ENCODE assay signal across 20 mouse cellular contexts in genomic region chr8:6340158-6340855, GRCm38 (mm10).
A peak's percentile ranks its signal among the peaks of the same experiment; 100 is the strongest.
DNase-seq lines count a peak whose midpoint lies in the region; ATAC-seq and TF ChIP-seq lines count a peak whose summit lies in the region.
"Had no signal": no experiment of that assay in that cellular context is flagged by ENCODE, and none has a peak within 500 bp of the region (broad histone marks: within the 10 kb centered on the region; RNA-seq: fewer than 3 reads in every experiment).

No protein-coding gene starts in this region.

- TF ChIP-seq CTCF in brain, embryonic 14.5 days (IDR thresholded peaks at IDR 0.05; ENCODE audit: borderline replicate concordance, extremely low read depth, insufficient read depth, insufficient read length), result no peak

- ATAC-seq in hindbrain, embryonic 13.5 days (ENCODE audit: low FRiP score), result peak; percentile 39; the same call in 1 of the 2 replicates
- no peak for ATAC-seq in hindbrain, embryonic 12.5 days (ENCODE audit: low FRiP score)
- ATAC-seq in midbrain, embryonic 14.5 days (ENCODE audit: low FRiP score, low TSS enrichment), result no peak
- ATAC-seq in midbrain, embryonic 13.5 days, result no peak
- ATAC-seq in erythroblast, adult 5-6 weeks (replicated peaks; ENCODE audit: low FRiP score, poor library complexity, severe bottlenecking), result no peak
- ATAC-seq: CD4-positive, CD25-positive, alpha-beta regulatory T cell, adult 4 months; intestine, embryonic 16.5 days; midbrain, embryonic 15.5 days had no signal

- H3K4me3 ChIP-seq in hindbrain, embryonic 13.5 days, result no peak overlapping the region
- no peak overlapping the region for H3K4me3 ChIP-seq in hindbrain, embryonic 12.5 days
- no peak overlapping the region for H3K4me3 ChIP-seq in midbrain, embryonic 14.5 days (replicated peaks; ENCODE audit: low read depth, low read length)
- no peak overlapping the region for H3K4me3 ChIP-seq in midbrain, embryonic 13.5 days (replicated peaks)
- H3K4me3 ChIP-seq: embryonic facial prominence, embryonic 13.5 days; heart, embryonic 10.5 days; midbrain, embryonic 15.5 days; neural tube, embryonic 12.5 days had no signal

- no peaks in the 10 kb centered on the region for H3K4me1 ChIP-seq in hindbrain, embryonic 13.5 days (replicated peaks)
- no peaks in the 10 kb centered on the region for H3K4me1 ChIP-seq in hindbrain, embryonic 12.5 days
- no peaks in the 10 kb centered on the region for H3K4me1 ChIP-seq in midbrain, embryonic 14.5 days (ENCODE audit: control insufficient read depth, insufficient read depth, low read length)
- H3K4me1 ChIP-seq in midbrain, embryonic 13.5 days (replicated peaks), result peaks cover 5% of the 10 kb centered on the region; the same call in 1 of the 2 replicates
- H3K4me1 ChIP-seq: embryonic facial prominence, embryonic 13.5 days; heart, embryonic 10.5 days; midbrain, embryonic 15.5 days; neural tube, embryonic 12.5 days had no signal

- peak; percentile 37 for DNase-seq in midbrain, embryonic 14.5 days
- DNase-seq in brain, embryonic 14.5 days (ENCODE audit: low read depth), result peak; percentile 75
- DNase-seq in retina, embryonic 14.5 days (ENCODE audit: low spot score), result peak; percentile 17
- no peak for DNase-seq in gastrocnemius, postnatal 14 days
- DNase-seq: adrenal gland, postnatal 14 days; gastrocnemius, postnatal 36 days; heart, postnatal 14 days; kidney, postnatal 10 days had no signal

- no peak for TF ChIP-seq POLR2A in brain, embryonic 14.5 days (IDR thresholded peaks at IDR 0.05; ENCODE audit: borderline replicate concordance, extremely low read depth, insufficient read depth, insufficient read length, poor library complexity, severe bottlenecking)

- no peak overlapping the region for H3K9ac ChIP-seq in hindbrain, embryonic 13.5 days
- no peak overlapping the region for H3K9ac ChIP-seq in hindbrain, embryonic 12.5 days
- H3K9ac ChIP-seq in midbrain, embryonic 14.5 days (replicated peaks; ENCODE audit: low read length), result no peak overlapping the region
- no peak overlapping the region for H3K9ac ChIP-seq in midbrain, embryonic 13.5 days (replicated peaks)
- H3K9ac ChIP-seq: embryonic facial prominence, embryonic 13.5 days; liver, embryonic 14.5 days; midbrain, embryonic 15.5 days; neural tube, embryonic 12.5 days had no signal

- WGBS in hindbrain, embryonic 13.5 days, result 37% methylated on average over 3 of the region's 3 CpGs
- 59% methylated on average over 3 of the region's 3 CpGs for WGBS in hindbrain, embryonic 12.5 days
- WGBS in midbrain, embryonic 14.5 days, result 56% methylated on average over 3 of the region's 3 CpGs
- 61% methylated on average over 3 of the region's 3 CpGs for WGBS in midbrain, embryonic 13.5 days

- H3K4me2 ChIP-seq in hindbrain, embryonic 13.5 days, result no peak overlapping the region
- no peak overlapping the region for H3K4me2 ChIP-seq in hindbrain, embryonic 12.5 days (replicated peaks)
- no peak overlapping the region for H3K4me2 ChIP-seq in midbrain, embryonic 14.5 days (ENCODE audit: low read length)
- H3K4me2 ChIP-seq in midbrain, embryonic 13.5 days (replicated peaks), result no peak overlapping the region
- H3K4me2 ChIP-seq: embryonic facial prominence, embryonic 13.5 days; midbrain, embryonic 15.5 days; neural tube, embryonic 12.5 days had no signal

- no peaks in the 10 kb centered on the region for H3K36me3 ChIP-seq in hindbrain, embryonic 13.5 days
- H3K36me3 ChIP-seq in hindbrain, embryonic 12.5 days, result no peaks in the 10 kb centered on the region
- H3K36me3 ChIP-seq in midbrain, embryonic 14.5 days (ENCODE audit: control insufficient read depth, insufficient read depth, low read length), result no peaks in the 10 kb centered on the region
- no peaks in the 10 kb centered on the region for H3K36me3 ChIP-seq in midbrain, embryonic 13.5 days
- H3K36me3 ChIP-seq: embryonic facial prominence, embryonic 13.5 days; heart, embryonic 10.5 days; midbrain, embryonic 15.5 days; neural tube, embryonic 12.5 days had no signal

- intact Hi-C loops in gastrocnemius, postnatal 14 days (cut with DNase I; ENCODE audit: low total_unique reads), result no loop called here

- no peak overlapping the region for H3K27ac ChIP-seq in hindbrain, embryonic 13.5 days
- H3K27ac ChIP-seq in hindbrain, embryonic 12.5 days, result no peak overlapping the region; the same call in 1 of the 2 replicates
- H3K27ac ChIP-seq in midbrain, embryonic 14.5 days (replicated peaks; ENCODE audit: low read depth, low read length), result no peak overlapping the region
- no peak overlapping the region for H3K27ac ChIP-seq in midbrain, embryonic 13.5 days
- H3K27ac ChIP-seq: embryonic facial prominence, embryonic 13.5 days; heart, embryonic 10.5 days; liver, embryonic 14.5 days; macrophage; midbrain, embryonic 15.5 days; neural tube, embryonic 12.5 days had no signal

- no peaks in the 10 kb centered on the region for H3K9me3 ChIP-seq in hindbrain, embryonic 13.5 days
- no peaks in the 10 kb centered on the region for H3K9me3 ChIP-seq in hindbrain, embryonic 12.5 days (replicated peaks)
- no peaks in the 10 kb centered on the region for H3K9me3 ChIP-seq in midbrain, embryonic 14.5 days (ENCODE audit: control insufficient read depth, low read length)
- H3K9me3 ChIP-seq in midbrain, embryonic 13.5 days, result no peaks in the 10 kb centered on the region
- H3K9me3 ChIP-seq: embryonic facial prominence, embryonic 13.5 days; heart, embryonic 10.5 days; midbrain, embryonic 15.5 days; neural tube, embryonic 12.5 days had no signal

- no peaks in the 10 kb centered on the region for H3K27me3 ChIP-seq in hindbrain, embryonic 13.5 days
- no peaks in the 10 kb centered on the region for H3K27me3 ChIP-seq in hindbrain, embryonic 12.5 days
- H3K27me3 ChIP-seq in midbrain, embryonic 14.5 days (ENCODE audit: control insufficient read depth, insufficient read depth, low read length), result no peaks in the 10 kb centered on the region
- no peaks in the 10 kb centered on the region for H3K27me3 ChIP-seq in midbrain, embryonic 13.5 days
- H3K27me3 ChIP-seq: embryonic facial prominence, embryonic 13.5 days; midbrain, embryonic 15.5 days; neural tube, embryonic 12.5 days had no signal
